Mouse (Mus musculus) B cell, adult 2 months (primary cell): ENCODE measurements around the gene Rtn4ip1.

Source experiments
- DNase-seq, 2 experiments: peaks; one replicate each; pipeline ENCODE4 v3.0.0; 2022

Rtn4ip1 gene

GRCm38 (mm10) chr10:43901578-43902194 lies at the start of gene Rtn4ip1, which contains the start of gene Qrsl1:
Gene Rtn4ip1, plus strand, starts transcription at chr10:43901807.
Gene Qrsl1, minus strand, starts transcription at chr10:43901745.
- DNase-seq, result peak; percentile 92

- no peak for DNase-seq
Observed at GRCm38 (mm10) chr10:43851898-43852297, 49.7 kb upstream of the Rtn4ip1 start.

GRCm38 (mm10) chr10:43855916-43856315 lies 45.7 kb upstream of the Rtn4ip1 start:
- DNase-seq, result no peak

GRCm38 (mm10) chr10:43856351-43856750 lies 45.3 kb upstream of the Rtn4ip1 start:
- no peak for DNase-seq

GRCm38 (mm10) chr10:43870752-43871151 lies 30.9 kb upstream of the Rtn4ip1 start:
- DNase-seq, result peak; percentile 68 to 71

GRCm38 (mm10) chr10:43871458-43871857 lies 30.1 kb upstream of the Rtn4ip1 start:
- DNase-seq, result peak in 1 of 2 experiments; percentile 1

- no peak for DNase-seq
Observed at GRCm38 (mm10) chr10:43887676-43888075, 13.9 kb upstream of the Rtn4ip1 start.

GRCm38 (mm10) chr10:43888976-43889375 lies 12.6 kb upstream of the Rtn4ip1 start:
- no peak for DNase-seq

GRCm38 (mm10) chr10:43892971-43893370 lies 8.6 kb upstream of the Rtn4ip1 start:
- DNase-seq, result no peak

- DNase-seq, result no peak
Observed at GRCm38 (mm10) chr10:43896065-43896464, 5.5 kb upstream of the Rtn4ip1 start.

- peak; percentile 25 to 27 for DNase-seq
Observed at GRCm38 (mm10) chr10:43898276-43898675, 3.3 kb upstream of the Rtn4ip1 start.

GRCm38 (mm10) chr10:43900883-43901570 lies 580 bp upstream of the Rtn4ip1 start:
- DNase-seq, result peak; percentile 19 to 23

- no peak for DNase-seq
Observed at GRCm38 (mm10) chr10:43904569-43904968, 3.0 kb downstream of the Rtn4ip1 start.

- DNase-seq, result no peak
Observed at GRCm38 (mm10) chr10:43910032-43910872, 8.6 kb downstream of the Rtn4ip1 start.

GRCm38 (mm10) chr10:43910873-43911142 lies 9.2 kb downstream of the Rtn4ip1 start:
- no peak for DNase-seq

- no peak for DNase-seq
Observed at GRCm38 (mm10) chr10:43912236-43912635, 10.6 kb downstream of the Rtn4ip1 start.

- no peak for DNase-seq
Observed at GRCm38 (mm10) chr10:43916181-43916580, 14.6 kb downstream of the Rtn4ip1 start.

- no peak for DNase-seq
Observed at GRCm38 (mm10) chr10:43916737-43917136, 15.1 kb downstream of the Rtn4ip1 start.

GRCm38 (mm10) chr10:43918696-43919608 lies 17.3 kb downstream of the Rtn4ip1 start:
- DNase-seq, result peak; percentile 93 to 95

GRCm38 (mm10) chr10:43923096-43923495 lies 21.5 kb downstream of the Rtn4ip1 start:
- DNase-seq, result no peak

- peak in 1 of 2 experiments; percentile 23 for DNase-seq
Observed at GRCm38 (mm10) chr10:43925776-43926175, 24.2 kb downstream of the Rtn4ip1 start.

- DNase-seq, result no peak
Observed at GRCm38 (mm10) chr10:43927736-43928135, 26.1 kb downstream of the Rtn4ip1 start.

GRCm38 (mm10) chr10:43928596-43928995 lies 27.0 kb downstream of the Rtn4ip1 start:
- DNase-seq, result no peak
